Mouse (Mus musculus) CD8-positive naive resting alpha-beta T cell, adult 57 days (primary cell): ENCODE data around the gene Fbxl16. TPM values are rescaled to one million over a fixed set of nuclear protein-coding genes. Genes with fewer than 3 reads are reported as not detected.

Experiments used
- total RNA-seq: library from RNA; stranded (reverse); gene quantifications from one replicate; pipeline ENCODE4 v1.2.4, GENCODE M21; 2023

Fbxl16 gene
- total RNA-seq: not detected

DNA sequence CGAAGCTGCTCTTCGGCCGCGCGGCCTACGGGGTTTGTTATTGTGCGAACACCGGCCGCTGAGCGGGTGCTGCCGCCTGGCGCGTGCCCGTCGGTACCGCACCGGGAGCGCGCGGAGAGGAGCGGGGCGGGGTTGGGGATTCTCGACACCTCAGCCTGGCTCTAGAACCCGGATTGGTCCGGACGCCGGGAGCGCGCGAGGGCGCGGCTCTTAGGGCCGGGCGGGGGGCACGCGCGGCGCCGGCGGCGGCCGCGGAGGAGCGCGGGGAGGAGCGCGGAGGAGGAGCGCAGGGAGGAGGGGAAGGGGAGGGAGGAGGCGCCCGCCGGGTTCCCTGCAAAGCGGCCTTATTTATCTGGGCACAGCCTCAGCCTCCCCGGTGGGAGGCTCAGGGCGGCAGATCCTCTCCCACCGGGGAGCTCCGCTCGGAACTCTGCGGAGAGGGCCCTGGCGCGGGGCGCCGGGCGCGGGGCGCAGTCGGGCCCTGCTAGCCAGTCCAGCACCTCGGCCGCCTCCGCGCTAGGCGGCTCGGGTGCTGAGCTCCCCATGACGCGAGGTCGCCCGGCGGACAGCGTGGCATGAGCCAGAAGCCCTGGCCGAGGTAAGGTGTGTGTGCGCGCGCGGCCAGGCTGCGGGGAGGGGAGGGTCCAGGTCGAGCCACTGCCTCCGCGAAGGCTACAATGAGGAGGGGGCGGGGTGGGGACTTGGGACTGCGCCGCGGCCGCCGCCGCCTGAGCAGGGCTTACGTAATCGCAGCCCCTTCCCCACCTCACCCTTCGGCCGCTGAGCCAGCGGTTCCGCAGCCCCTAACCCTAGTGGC, at the start of gene Fbxl16:
Fbxl16 (plus strand) TSS at position 297 of the 817 bp plus-strand sequence.

DNA sequence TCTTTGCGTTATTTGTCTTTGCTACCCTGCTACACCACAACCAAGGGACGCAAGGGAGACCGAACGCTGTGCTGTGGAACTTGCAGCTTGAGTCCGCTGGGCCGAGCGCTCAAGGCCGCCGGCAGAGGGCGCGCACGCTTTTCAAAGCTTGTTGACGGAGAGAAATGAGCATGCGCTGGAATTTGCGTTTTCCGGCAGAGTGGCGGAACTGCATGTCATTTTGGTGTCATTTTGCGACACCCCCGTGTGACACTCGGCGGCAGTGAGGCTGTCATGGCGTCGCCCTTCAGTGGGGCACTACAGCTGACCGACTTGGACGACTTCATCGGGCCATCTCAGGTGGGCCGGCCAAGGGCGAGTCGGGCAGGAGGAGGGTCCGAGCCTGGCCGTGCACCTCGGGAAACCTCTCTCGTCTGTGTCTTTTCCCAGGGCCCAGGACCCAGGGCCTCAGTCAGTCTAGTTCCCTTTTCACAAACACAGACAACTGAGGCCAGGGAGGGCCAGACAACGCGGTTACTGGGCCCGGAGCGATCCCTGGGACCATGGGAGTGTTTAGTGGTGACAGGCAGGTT, 35.2 kb upstream of the Fbxl16 start, which contains the start of gene Narfl:
Narfl (plus strand) TSS at position 228 of the 572 bp plus-strand sequence.

DNA sequence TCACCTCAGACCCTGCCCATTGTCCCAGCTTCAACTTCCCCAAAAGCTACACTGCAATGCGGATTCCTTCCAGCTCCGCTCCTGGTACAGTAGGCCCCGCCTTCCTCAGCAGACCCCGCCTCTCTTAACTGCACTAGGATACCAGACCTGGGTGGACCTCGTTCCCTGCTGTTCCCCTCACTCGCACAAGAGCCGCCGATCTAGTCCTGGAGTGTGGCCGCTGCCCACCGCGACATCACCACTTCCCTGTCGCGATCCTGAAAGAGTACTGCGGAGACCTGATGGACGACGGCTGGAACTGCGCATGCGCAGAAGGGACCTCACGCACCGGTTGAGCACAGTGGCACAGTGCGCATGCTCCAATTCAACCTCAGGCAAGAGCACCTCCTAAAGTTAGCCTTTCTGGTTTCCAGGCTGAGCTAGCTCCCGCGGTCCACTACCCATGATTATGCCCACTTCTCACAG, 23.6 kb upstream of the Fbxl16 start, which contains the start of gene Haghl:
Haghl (minus strand) TSS at position 393 of the 465 bp plus-strand sequence.

DNA sequence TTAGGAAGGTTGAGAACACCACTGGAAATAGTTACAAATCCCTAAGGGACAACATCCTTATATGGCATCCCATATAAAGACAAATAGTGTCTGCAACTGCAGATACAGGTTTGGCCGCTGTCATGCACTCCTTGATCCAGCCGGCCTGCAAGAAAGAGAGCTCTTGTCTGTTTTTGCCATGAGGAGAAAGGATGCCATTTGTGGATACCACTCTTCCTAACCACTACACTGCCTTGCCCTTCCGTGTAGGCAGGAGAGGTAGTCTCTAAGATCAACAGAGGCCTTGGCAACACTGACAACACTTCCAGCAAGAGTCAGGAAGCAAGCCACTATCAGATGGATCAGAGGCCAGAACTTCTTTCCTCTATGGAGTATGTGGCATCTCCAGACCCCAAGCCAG, 22.6 kb upstream of the Fbxl16 start, which contains the start of gene Ccdc78:
Ccdc78 (plus strand) TSS at position 301 of the 400 bp plus-strand sequence.

DNA sequence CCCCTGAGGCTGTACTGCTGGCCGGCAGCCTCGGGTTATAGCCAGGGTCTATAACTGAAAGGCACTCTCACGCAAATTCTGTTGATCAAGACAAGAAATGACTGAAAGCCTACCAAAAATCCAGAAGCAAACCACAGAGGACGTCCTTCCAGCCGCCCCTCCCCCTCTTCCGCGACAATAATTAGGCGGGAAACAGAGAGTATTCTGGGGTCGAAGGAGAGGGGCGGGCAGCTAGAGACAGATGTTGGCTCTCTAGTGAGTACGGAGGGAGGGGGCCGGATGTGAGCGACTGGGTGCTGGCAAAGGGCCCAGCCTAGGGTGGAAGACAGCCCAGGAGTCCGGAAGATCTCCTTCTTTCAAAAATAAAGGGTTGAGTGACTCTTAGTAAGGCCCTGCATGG, 16.3 kb upstream of the Fbxl16 start, which contains the start of gene Fam173a:
Fam173a (minus strand) TSS at position 287 of the 400 bp plus-strand sequence.

DNA sequence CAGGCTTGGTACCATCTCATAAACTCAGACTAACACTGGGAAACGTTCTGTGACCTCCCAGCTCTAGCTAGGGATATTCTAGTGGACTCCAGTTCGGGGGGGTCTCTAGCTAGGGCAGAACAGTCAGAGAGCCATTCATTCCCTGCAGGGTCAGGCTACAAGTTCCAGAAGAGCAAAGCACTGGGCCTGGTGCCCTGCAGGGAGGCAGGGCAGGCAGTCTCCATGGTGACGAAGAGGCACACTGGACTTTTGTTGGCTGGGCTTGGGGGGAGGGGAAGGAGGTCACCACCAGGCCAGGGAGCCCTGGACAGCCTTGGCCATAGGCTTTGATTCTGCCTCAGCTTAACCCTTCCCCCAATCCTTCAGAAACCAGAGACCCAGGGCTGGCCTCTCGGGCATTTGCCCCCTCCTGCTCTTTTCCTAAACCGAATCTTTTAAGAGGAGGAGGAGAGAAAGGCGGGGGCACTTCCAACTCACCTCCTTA, 13.2 kb upstream of the Fbxl16 start, which contains the start of gene AC134908.4:
AC134908.4 (minus strand) TSS at position 51 of the 484 bp plus-strand sequence.

DNA sequence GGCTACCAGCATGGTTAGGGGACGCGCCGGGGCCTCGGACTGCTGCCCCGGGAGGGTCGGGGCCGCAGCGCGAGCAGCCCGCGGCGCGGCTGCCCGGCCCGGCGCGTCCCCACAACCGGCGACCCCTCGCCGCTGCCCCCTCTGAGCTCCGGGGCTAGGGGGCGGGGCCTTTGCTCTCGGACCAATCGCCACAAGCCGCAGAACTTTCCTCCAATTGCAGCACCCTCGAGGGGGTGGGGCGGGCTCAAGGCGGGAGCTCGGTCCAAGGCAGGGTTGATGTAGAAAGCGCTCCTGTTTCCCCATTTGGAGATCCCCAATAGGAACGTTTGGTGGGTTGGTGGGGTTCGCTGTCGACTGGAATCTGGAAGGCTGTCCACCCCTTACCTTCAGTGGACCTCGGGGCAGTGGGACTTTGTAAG, 11.9 kb upstream of the Fbxl16 start, which contains the start of gene Metrn:
Metrn (minus strand) TSS at position 186 of the 419 bp plus-strand sequence.

DNA sequence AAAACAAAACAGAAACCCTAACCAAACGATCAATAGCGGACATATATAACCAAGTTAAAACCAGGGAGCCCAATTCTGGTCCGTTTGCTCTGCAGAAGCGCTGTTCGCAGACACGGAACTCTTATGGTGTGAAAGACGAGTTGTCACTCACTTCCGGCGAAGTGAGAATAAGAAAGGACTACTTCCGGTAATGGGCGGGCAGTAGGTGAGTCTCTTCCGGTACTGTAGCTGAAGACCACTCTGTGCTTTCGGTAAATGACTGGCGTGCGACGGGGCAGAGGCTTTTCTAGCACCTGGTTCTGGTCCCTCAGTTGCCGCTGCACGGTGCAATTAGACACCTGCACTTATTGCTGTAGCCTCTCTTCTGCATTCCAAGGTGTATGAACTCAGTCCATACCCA, 14.6 kb downstream of the Fbxl16 start, which contains the start of gene Wdr24:
Wdr24 (plus strand) TSS at position 176 of the 400 bp plus-strand sequence.

DNA sequence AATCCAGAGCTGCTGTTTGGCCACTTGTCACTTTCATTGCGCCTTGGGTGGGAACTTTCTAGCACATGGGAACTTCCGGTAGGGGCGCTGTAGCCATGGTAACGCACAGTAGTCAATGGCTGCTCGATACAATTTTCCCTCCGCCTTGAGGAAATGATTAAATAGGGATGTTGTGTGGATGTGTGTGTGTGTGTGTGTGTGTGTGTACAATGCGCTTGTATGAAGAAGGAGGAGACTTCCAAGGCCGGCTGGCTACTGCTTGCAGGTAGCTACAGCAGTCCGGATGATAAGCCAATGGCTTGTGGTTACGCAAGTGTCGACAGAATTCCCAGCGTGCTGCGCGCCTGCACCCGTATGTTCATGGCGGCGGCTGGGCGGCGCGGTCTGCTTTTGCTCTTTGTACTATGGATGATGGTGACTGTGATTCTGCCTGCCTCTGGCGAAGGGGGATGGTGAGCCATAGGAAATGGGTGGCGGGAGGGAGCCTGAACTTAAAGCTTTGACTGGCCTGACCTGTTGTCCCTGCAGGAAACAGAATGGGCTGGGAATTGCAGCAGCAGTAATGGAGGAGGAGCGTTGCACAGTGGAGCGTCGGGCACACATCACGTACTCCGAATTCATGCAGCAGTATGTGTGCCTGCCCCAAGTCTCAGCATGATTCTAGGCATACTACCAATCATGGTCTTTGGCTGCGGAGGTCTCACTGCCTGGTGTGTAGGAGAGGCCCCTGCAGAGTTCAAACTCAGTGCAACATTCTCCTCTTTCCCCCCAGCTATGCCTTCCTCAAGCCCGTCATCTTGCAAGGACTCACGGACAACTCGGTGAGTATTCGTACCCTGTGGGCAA, 20.1 kb downstream of the Fbxl16 start, which contains the start of gene Jmjd8:
Jmjd8 (plus strand) TSS at position 156 of the 846 bp plus-strand sequence.

DNA sequence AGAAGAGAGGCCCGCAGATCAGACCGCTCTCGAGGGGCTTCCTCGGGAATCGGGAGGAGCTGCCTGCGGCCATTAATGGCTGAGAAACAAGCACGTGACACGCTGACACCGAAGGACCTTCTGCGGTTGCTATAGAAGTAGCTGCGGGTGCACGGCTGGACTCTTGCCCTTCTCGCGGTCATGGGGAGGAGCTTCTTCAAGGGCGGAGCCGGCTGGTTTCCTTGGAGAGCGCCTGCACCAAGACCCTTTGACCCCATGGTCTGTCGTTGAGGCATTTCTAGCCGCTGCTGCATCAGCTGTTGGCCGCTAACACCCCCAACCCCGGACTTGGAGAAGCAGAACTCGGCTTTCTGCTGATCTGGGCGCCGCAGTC, 24.4 kb downstream of the Fbxl16 start, which contains the start of gene Stub1:
Stub1 (minus strand) TSS at position 114 of the 373 bp plus-strand sequence.

DNA sequence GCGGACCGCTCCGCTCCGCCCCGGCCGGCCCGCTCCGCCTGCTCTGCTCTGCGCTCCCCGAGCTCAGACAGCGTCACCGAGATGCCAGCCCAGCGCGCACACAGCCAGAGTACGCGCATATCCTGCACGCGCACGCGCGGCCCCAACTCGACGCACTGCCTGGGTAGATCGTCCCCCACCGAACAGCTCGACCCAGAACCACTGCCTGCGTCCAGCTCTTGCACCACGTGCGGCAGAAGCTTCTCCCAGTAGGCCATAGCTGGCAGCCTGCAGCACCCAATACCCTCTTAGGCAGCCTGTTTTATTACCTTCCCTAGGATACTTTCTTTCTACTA, 28.2 kb downstream of the Fbxl16 start, which contains the start of gene Rhbdl1:
Rhbdl1 (minus strand) TSS at position 220 of the 335 bp plus-strand sequence.

DNA sequence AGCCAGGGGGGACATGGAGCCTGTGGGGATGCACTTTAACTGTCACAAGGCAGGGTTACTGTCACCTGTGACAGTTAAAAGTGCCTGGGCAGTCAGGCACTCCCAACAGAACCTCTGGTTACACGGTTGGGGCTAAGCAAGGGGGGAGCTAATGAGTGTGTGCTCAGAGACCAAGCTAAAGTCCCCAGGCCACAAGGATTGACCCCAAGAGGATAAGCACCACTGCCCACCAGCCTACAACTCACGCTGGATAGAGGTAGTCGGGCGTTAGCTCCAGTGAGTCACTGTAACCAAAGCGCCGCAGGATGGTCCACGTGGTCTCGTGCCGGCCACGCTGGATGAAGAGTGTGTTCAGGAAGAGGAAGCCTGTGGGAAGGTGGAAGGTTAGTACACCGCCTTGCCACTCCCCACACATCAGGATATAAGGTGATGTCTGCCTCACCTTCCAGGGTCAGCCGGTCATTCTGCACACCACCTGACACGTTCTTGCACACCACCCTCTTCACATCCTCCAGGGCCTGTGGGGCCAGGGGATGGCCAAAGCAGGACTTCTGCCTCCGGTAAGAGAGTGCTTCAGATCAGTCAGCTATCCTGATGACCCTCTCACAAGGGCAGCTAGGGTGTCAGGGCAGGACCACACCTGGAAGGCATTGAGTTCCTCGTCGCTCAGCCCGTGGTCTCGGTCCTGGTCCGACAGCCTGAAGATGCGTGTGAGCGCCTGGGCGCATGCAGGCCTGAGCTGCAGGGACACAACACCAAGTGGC, 32.4 kb downstream of the Fbxl16 start, which contains the start of gene Gm20683:
Gm20683 (minus strand) TSS at position 647 of the 764 bp plus-strand sequence.

DNA sequence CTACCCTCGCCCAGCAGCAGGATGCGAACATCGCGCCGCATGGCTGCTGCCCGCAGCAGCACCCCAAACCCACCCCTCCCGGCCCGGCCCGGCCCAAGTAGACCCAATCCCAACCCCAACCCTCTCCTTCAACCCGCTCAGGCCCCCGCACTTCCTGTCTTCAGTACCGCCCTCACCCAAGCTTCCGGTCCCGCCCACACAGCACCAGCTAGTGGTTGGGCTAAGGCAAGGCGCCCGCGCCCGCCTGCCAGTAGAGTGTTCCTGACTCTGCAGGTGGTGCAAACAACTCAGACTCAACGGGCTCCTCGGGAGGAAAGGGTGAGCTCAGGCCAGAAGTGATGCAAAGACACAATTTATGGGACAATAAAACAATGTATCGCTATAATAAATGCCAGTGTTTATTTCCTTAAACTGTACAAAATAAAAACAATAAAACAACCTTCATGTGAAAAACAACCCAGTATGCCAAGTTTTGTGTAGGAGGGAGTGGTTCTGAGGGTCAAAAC, 35.6 kb downstream of the Fbxl16 start, which contains the start of gene Rhot2:
Rhot2 (minus strand) TSS at position 456 of the 506 bp plus-strand sequence.

DNA sequence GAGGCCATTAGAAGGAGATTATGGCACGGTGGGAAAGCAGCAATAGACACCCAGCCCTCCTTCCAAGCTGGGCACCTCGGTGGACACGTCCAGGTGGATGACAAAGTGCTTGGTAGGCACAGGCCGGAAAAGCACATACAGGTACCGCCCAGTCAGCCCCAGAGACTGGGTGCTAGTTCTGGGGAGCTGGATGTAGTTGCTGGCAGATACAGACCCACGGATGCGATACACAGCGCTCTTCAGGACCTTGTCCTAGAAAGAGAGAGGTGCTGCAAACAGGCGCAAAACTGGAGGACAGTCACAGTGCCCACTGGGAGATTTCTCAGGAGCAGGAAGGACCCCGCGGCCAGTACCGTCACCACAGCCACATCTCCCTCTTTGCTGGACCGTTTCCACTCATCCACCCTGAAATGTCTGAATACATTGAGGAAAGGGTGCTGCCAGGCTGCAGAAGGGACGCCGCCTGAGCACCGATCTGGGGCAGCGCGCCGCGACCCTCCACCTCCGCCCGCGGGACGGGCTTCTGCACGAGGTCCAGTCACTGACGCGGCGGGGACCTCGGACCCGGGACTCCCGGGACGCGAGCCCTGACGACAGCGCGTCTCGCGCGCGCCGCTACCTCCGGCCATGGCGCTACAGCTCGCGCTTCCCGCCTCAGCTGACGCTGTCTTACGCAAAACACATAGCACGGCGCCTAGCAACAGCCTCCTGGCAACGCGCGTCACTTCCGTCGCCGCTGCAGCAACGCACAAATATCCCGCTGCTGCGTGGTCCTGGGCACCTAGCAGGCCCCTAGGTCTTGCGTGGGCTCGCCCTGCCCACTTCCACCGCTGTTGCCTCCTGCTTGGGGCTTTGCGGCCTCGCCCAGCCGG, 52.2 kb downstream of the Fbxl16 start, which contains the start of gene Wdr90:
Wdr90 (minus strand) TSS at position 670 of the 872 bp plus-strand sequence.

DNA sequence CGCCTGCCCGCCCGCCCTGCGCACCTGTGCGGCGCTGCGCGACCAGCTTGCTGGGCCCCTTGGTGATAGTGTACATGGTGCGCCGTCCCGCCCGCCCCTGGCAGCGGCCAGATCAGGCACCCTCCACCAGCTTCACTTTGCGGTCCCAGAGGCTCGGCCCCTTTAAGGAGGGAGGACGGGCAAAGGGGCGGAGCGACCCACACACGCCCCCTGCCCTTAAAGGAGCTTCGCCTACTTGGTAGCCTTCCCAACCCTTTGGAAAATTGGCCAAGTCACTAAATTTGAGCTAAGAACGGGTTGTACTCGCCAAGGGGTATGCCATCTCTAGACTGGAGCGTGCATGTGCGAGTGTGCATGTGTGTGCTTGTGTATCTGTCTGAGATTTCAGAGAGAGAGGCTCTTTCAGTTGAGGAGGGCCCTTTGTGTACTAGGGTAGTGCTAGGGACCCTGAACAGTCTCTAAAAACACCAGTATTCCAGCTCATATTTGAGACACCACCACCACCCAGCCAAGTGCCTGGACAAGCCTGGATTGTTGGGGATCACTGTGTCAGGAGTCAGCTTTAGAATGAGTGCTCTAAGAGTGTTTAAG, 59.8 kb downstream of the Fbxl16 start, which contains the start of gene Mcrip2:
Mcrip2 (minus strand) TSS at position 164 of the 591 bp plus-strand sequence.

